Mouse (Mus musculus): ENCODE measurements around the gene Sumf2.
"Not testable (repeated sequence)": the region's sequence is repeated elsewhere in the genome, so short reads cannot be mapped to it uniquely, and the experiment has no call there.

Sumf2 gene

GRCm38 (mm10) chr5:129846752-129847557 is at the start of gene Sumf2:
TSS of gene Sumf2 (plus strand) at chr5:129846986.
- peak; percentile 97 for DNase-seq (ENCODE audit: low read depth, low spot score)

GRCm38 (mm10) chr5:129844848-129845247 is 1.9 kb upstream of the Sumf2 start:
- DNase-seq (ENCODE audit: low read depth, low spot score), result no peak

DNA sequence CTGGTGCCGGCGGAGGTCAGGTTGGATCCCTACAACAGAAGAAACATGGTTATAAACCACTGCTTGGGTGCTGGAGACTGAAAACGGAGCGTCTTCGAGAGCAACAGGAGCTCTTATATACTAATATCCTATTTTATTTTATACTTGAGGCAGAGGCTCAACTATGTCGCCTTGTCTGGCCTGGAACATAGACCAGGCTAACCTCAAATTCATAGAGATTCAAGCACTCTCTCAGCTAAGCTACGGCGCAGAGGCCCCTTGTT is 703 bp downstream of the Sumf2 start:
- no peak for DNase-seq (ENCODE audit: low read depth, low spot score)

DNA sequence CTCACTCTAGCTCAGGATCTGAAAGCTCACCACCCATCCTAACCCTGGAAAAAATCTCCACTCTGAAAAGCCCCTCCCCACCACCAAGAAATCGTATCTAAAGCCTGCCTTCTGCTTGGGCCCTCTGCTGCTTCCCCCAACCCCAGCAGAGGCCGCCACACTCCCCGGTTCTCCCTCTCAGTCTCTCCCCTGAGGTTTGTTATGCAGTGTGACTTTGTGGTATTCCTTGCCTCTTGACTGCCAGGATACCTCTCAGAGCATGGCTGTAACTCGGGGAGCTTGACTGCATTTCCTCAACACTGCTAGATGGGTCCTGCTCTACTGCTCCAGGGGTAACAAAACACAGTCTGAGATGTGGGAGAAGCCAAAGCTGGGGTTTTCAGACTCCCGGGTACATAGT is 8.4 kb downstream of the Sumf2 start:
- DNase-seq (ENCODE audit: low read depth, low spot score), result no peak

GRCm38 (mm10) chr5:129856414-129856813 is 9.6 kb downstream of the Sumf2 start:
- no peak for DNase-seq (ENCODE audit: low read depth, low spot score)

DNA sequence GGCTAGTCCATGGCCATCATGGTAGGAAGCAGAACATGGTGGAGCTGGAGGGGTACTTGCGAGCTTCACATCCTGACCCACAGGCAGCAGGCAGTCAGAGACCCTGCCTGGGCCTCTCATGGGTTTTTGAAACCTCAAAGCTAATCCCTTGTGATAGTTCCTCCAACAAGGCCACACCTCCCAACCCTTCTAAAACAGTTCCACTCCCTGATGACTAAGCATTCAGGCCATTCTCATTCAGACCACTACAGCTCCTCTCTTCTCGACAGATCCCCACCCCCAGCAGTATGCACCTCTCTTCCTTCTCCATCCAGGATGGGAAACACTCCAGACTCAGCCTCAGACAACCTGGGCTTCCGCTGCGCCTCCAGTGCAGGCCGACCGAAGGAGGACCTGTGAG is 15.5 kb downstream of the Sumf2 start:
- DNase-seq (ENCODE audit: low read depth, low spot score), result no peak

- DNase-seq (ENCODE audit: low read depth, low spot score), result peak; percentile 42
Measured at GRCm38 (mm10) chr5:129864467-129864866, 17.7 kb downstream of the Sumf2 start.

GRCm38 (mm10) chr5:129865841-129866240 is 19.1 kb downstream of the Sumf2 start:
- DNase-seq (ENCODE audit: low read depth, low spot score), result no peak

GRCm38 (mm10) chr5:129869238-129869995 is 22.6 kb downstream of the Sumf2 start:
- no peak for DNase-seq (ENCODE audit: low read depth, low spot score)

DNA sequence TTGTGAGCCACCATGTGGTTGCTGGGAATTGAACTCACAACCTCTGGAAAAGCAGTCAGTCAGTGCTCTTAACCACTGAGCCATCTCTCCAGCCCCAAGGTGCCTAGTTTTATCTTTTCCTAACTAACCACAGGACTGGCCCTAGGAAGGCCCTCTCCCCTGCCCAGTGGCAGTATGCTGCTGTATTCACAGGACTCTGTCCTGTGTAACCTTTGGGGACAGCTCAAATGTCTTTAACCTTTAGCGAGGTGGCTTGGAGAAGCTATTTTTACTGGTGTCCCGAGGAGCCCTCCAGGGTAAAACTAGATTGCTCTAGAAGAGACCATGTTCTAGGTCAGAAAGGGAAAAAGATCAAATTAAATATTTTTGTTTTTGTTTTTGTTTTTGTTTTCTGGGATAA is 24.5 kb downstream of the Sumf2 start:
- no peak for DNase-seq (ENCODE audit: low read depth, low spot score)

- DNase-seq (ENCODE audit: low read depth, low spot score), result no peak
Measured at GRCm38 (mm10) chr5:129873942-129874341, 27.2 kb downstream of the Sumf2 start.

- DNase-seq (ENCODE audit: low read depth, low spot score), result no peak
Measured at GRCm38 (mm10) chr5:129875098-129875497, 28.3 kb downstream of the Sumf2 start.

- DNase-seq (ENCODE audit: low read depth, low spot score), result no peak
Measured at GRCm38 (mm10) chr5:129877731-129878455, 31.1 kb downstream of the Sumf2 start.

GRCm38 (mm10) chr5:129878946-129879345 is 32.2 kb downstream of the Sumf2 start:
- no peak for DNase-seq (ENCODE audit: low read depth, low spot score)

DNA sequence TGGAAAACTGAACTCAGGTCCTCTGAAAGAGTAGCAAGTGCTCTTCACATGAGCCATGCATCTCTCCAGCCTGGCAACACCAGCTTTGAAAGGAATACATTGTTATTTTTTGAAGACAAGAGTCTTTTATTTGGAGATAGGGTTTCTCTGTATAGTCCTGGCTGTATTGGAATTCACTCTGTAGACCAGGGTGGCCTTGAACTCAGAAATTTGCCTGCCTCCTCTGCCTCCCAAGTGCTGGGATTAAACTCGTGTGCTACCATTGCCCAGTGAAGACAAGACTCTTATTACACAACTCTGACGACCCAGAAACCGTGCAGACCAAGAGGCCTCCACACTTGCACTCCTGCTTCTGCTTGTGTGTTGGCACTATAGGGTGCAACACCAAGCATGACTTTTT is 33.1 kb downstream of the Sumf2 start:
- no peak for DNase-seq (ENCODE audit: low read depth, low spot score)

DNA sequence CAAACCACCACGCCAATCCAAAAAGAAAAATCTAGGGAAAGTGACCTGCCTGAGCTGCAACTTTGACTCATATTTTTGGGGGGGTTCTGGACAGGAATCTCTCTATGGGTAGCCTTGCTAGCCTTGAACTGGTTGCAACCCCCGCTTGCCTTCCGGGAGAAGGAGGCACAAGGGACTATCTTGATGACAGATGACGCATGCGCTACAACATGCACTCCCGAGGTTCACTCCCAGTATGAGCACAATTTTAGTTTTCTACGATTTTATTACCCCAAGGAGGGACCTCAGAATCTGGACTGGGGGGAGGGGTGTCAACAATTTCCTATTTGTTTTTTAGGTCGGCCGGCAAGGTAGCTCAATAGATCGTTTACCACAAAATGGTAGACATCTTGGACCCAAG is 39.5 kb downstream of the Sumf2 start:
- no peak for DNase-seq (ENCODE audit: low read depth, low spot score)

DNA sequence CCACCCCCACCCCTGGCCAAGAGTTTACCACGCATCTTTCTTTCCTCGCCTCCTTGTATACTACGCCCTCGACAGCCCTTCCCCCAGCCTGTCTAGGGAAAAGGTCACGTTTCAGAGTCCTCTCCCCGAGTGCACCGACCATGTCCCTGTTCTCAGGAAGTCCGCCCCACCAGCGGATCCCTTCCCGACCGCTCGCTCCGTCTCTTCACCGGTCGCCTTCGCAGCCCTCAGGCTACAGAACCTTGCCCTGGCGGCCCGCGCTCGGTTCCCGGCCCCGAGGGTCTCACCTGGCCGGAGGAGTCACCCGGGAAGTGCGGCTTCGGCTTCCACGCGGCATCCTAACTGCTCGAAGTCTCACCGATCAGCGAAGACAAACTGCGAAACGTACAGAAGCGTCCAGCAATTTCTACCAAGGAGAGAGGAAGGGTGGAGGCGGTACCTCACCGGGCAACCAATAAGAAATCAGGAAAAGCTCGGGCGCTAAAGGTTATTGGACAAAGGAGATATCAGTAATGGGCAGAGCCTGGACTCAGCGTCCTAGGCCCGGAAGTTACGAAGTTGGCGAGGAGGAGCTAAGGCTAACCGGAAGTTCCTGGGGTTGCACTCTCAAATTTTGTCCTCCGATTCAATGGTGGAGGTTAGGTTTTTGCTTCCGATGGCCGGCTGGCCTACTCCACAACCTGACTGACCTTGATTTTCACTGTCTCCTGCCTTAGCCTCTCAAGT is 40.3 kb downstream of the Sumf2 start, which contains the start of gene Chchd2:
Gene Chchd2, minus strand, starts transcription at position 560 of the 726 bp plus-strand sequence.
- peak; percentile 98 for DNase-seq (ENCODE audit: low read depth, low spot score)

GRCm38 (mm10) chr5:129890390-129890789 is 43.6 kb downstream of the Sumf2 start:
- DNase-seq (ENCODE audit: low read depth, low spot score), result not testable (repeated sequence)

GRCm38 (mm10) chr5:129895198-129896088 is 48.7 kb downstream of the Sumf2 start, which contains the start of gene Zbed5:
TSS of gene Zbed5 (plus strand) at chr5:129895723.
- peak; percentile 96 for DNase-seq (ENCODE audit: low read depth, low spot score)

DNA sequence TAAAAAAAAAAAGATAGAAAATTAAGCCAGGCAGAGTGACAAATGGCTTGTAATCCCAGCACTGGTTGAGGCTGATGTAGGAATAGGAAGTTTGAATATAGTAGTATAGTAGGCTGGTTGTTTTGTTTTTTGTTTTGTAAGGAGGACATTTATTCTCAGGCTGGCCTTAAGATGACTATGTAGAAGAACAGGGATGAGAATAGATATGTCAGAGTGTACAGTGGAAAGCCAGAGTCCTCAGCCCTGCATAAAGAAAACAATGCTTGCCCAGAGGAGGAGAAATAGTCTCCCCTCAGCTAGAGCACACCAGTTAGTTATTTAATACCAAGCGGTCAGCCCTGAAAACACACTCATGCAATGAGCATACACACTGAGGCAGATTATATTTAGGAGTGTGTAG is 51.7 kb downstream of the Sumf2 start, which contains the start of gene Phkg1:
Gene Phkg1, minus strand, starts transcription at position 101 of the 400 bp plus-strand sequence.
- DNase-seq (ENCODE audit: low read depth, low spot score), result no peak

Measured in forelimb bud, embryonic 11.5 days (tissue).